Mouse (Mus musculus) gastrocnemius, adult 8-10 months (tissue): Measurements from ENCODE around the gene Fubp3. TPM values are rescaled to one million over a fixed set of nuclear protein-coding genes. Genes with fewer than 3 reads are reported as not detected.

Source experiments
- DNase-seq, 2 experiments: peaks; one replicate each; pipeline ENCODE4 v3.0.0; 2022; ENCODE audit warnings: low spot score in 2 of 2
- total RNA-seq, 4 experiments: library from RNA; stranded (reverse); gene quantifications; 2 replicates each; pipeline ENCODE4 v1.2.4; 2022

Gene Fubp3
- total RNA-seq, 4 experiments from 2014 or later, result 7.3 to 12.1 (median 9.4) TPM

- DNase-seq, result no peak
These were observed 46.2 kb downstream of the Fubp3 start for GRCm38 (mm10) chr2:31618484-31619161.

GRCm38 (mm10) chr2:31619208-31619607 lies 46.8 kb downstream of the Fubp3 start:
- no peak for DNase-seq

- DNase-seq, result no peak
These were observed 61.1 kb downstream of the Fubp3 start for GRCm38 (mm10) chr2:31633531-31633930.

- no peak for DNase-seq
These were observed 63.1 kb downstream of the Fubp3 start for GRCm38 (mm10) chr2:31635281-31636137.

GRCm38 (mm10) chr2:31636138-31636741 lies 63.8 kb downstream of the Fubp3 start:
- DNase-seq, result no peak

- no peak for DNase-seq
These were observed 64.3 kb downstream of the Fubp3 start for GRCm38 (mm10) chr2:31636742-31637141.

- no peak for DNase-seq
These were observed 64.9 kb downstream of the Fubp3 start for GRCm38 (mm10) chr2:31637311-31637710.

- no peak for DNase-seq
These were observed 65.4 kb downstream of the Fubp3 start for GRCm38 (mm10) chr2:31637807-31638206.

GRCm38 (mm10) chr2:31638581-31639465 lies 66.4 kb downstream of the Fubp3 start:
- DNase-seq, result no peak

- DNase-seq, result no peak
These were observed 67.0 kb downstream of the Fubp3 start for GRCm38 (mm10) chr2:31639466-31639760.

- DNase-seq, result no peak
These were observed 67.6 kb downstream of the Fubp3 start, which contains the start of gene Prdm12 for GRCm38 (mm10) chr2:31639901-31640608. Gene Prdm12, plus strand, starts transcription at chr2:31640037.

GRCm38 (mm10) chr2:31640609-31641507 lies 68.4 kb downstream of the Fubp3 start:
- no peak for DNase-seq

- no peak for DNase-seq
These were observed 69.0 kb downstream of the Fubp3 start for GRCm38 (mm10) chr2:31641508-31641830.

- DNase-seq, result no peak
These were observed 69.5 kb downstream of the Fubp3 start for GRCm38 (mm10) chr2:31641929-31642328.

- no peak for DNase-seq
These were observed 81.8 kb downstream of the Fubp3 start for GRCm38 (mm10) chr2:31653971-31654853.

GRCm38 (mm10) chr2:31654854-31655559 lies 82.6 kb downstream of the Fubp3 start:
- DNase-seq, result no peak

- no peak for DNase-seq
These were observed 83.9 kb downstream of the Fubp3 start for GRCm38 (mm10) chr2:31656374-31656773.
